Mouse (Mus musculus) monocyte, adult 2 months (primary cell): ENCODE results near the gene Cpm.

ENCODE experiments used
- DNase-seq, 2 experiments: peaks; one replicate each; pipeline ENCODE4 v3.0.0; 2022; ENCODE audit warnings: low spot score in 2 of 2, low read depth in 1 of 2

The Cpm gene

GRCm38 (mm10) chr10:117671930-117672666 lies 42.8 kb downstream of the Cpm start:
- no peak for DNase-seq

DNA sequence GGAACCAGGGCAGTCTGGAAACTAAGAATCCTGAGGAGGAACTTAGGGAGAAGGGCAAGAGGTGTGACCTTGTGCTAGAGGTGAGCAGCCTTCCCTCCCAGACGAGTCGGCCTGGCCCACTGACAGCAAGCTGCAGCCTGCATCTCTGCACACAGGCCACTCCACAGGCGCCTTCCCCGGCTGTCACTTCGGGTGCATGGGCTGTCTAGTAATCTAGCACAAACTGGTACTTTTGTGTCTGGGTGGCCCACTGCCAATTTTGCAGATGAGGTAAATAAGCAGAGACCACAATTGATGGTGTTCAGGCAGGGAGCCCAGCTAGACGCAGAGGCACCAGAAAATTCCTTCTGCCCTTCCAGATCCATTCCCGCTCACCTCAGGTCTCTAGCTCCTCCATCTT lies 43.4 kb downstream of the Cpm start:
- DNase-seq = no peak

- DNase-seq = no peak
Observed at GRCm38 (mm10) chr10:117673913-117674312, 44.6 kb downstream of the Cpm start.

- DNase-seq = no peak
Observed at GRCm38 (mm10) chr10:117674359-117675019, 45.2 kb downstream of the Cpm start.

DNA sequence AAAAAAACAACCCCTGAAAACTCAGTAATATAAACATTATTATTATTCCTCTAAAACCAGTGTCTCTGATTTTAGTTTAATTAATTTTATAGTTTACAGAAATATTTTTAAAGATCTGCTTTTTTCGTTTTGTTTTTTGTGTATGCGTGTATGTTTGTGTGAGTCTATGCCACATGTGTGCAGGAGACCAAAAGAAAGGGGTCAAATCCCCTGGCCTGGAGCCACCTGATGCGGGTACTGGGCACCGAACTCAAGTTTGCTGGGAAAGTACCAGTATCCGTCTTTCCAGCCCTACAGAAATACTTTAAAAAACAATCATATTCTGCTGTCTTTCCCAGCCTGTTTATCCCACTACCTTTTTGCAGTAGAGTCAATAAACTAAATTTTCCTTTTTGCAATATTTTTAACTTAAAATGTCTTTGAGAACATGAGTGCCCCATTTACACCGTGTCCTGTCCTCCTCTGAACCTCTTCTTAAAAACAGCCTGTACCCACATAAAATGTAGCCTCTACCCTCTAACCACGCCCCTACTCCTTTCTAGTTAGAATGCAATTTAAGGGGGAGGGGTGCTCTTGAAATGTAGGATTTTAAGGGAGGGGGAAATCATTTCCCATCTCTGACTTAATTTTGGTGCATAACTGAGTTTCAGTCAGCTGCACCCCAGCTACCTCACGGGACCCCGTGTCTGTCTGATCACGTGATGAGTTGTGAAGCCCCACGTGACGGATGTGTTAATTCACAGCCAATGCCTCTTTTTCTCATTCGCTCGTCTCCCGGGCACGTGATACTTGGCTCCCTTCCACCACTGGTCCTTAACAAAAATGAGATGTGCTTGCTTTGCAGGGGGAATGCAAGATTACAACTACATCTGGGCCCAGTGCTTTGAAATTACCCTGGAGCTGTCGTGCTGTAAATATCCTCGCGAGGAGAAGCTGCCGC lies 46.1 kb downstream of the Cpm start:
- no peak for DNase-seq

DNA sequence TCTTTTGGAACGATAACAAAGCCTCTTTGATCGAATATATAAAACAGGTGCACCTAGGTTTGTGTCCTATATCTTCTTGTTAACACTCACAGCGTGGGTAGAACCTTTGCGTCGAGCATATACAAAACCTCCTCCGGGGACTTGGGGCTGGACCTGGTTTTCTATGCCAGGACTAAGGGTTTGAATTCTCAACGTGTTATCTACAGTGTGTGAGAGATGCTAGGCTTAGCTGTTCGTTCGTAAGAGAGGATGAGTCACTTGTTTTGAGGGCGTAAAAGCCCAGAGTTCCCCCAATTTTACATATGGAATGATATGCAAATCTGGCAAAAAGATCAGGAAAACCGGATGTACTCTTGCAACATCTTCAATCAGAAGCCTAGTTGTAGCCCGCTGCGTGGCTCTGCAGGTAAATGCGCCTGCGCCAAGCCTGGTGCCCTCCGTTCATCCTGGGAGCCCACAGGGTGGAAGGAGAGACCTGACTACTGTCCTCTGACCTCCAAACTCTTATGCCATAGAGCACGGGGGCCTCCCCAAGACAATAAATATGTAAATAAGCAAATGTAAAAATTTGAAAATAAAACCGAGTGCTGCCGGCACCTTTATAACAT lies 46.8 kb downstream of the Cpm start:
- DNase-seq = no peak

GRCm38 (mm10) chr10:117676644-117677313 lies 47.5 kb downstream of the Cpm start:
- DNase-seq = no peak

DNA sequence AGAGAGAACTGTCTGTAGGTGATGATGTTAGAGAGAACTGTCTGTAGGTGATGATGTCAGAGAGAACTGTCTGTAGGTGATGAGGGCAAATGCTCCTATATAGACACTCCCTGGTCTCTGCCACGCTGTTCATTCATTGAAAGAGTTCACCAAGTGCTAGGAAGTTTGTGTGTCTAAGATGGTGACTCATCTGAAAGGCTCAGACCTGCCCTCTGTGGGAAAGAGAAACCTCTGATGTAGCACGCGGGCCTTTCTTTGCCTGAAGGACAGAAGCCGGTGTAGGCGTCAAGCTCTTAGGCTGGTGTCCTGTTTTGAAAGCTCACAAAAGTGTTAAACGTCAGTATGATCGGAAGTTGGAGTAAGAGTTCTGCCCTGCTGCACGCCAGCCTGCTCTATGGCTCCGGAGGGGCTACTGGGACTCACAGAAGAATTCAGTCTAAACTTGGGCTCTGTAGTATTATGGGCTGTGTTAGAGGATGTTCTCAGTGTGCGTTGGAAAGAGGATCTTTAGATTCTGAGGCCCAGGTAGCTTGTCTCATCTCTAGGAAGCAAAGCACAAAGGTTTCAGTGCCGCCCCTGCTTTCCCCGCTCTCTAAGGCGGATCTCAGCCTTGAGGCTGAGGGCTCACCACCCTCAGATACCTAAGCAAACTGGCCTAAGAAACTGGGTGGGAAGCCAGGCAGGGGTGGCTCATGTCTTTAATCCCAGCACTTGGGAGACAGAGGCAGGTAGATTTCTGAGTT lies 48.4 kb downstream of the Cpm start:
- no peak for DNase-seq

DNA sequence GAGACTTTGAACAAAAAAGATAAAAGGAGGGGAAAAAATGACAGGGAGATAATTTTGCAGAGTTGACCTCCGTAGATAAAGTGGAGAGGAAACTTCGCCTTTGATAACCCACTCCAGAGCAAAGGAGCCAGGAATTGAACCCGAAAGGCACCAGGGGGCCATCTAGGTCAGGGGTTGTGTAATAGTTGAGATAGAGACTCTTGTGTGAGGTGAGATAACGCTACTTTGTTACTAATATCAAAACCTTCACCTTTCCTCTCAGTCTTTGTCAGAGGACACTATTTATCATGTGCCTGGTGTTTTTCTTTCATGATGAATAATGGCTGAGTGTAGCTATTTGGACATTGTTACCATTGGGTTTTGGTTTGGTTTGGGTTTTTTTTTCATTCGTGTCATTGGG lies 49.1 kb downstream of the Cpm start:
- DNase-seq = no peak

DNA sequence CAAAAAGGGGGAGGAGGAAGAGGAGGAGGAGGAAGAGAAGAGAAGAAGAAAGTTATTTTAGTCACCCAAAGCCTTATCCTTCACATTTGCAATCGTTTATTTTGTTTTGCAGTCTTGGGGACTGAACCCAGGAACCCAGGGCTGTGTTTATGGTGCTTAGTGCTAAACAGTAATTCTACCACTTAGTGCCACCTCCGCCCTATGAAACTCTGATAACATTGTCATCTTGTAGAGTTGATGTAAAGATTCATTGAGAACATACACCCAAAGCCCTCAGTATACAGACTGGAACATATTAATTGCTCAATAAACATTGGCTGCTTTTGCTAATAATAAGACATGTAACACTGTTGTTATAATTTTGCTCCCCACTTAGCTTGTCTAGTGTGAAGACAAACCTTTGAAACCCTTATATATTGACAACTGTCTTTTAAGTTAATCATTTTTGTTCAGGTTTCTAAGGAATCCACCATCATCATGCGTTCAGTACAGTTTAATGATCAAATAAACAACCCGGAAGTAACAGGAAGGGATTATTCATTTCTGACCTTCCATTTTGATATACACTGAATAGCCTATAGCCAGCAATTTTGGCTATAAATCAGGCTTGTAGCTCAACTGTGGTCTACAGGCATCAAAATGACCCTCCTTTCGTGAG lies 49.9 kb downstream of the Cpm start:
- no peak for DNase-seq

DNA sequence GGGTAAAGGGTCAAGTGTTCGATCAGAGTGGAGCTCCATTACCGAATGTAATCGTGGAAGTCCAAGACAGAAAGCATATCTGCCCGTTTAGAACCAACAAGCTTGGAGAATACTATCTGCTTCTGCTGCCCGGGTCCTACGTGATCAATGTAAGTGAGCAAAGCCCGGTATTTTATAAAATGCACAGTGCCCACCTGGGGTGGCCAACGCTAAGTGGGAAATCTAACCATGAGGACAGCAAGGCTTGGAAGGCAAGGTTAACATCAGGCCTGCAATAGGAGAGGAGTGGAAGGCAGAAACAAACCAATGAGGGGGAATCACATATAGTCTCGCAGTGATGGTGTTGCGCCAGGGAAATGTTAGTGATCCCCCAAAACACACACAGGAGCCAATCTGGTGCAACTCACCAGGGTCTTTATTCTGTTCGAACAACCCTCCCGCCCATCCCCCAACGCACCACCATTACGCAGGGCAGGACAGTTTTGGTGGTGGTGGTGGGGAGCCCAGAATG lies 50.7 kb downstream of the Cpm start:
- DNase-seq = no peak

DNA sequence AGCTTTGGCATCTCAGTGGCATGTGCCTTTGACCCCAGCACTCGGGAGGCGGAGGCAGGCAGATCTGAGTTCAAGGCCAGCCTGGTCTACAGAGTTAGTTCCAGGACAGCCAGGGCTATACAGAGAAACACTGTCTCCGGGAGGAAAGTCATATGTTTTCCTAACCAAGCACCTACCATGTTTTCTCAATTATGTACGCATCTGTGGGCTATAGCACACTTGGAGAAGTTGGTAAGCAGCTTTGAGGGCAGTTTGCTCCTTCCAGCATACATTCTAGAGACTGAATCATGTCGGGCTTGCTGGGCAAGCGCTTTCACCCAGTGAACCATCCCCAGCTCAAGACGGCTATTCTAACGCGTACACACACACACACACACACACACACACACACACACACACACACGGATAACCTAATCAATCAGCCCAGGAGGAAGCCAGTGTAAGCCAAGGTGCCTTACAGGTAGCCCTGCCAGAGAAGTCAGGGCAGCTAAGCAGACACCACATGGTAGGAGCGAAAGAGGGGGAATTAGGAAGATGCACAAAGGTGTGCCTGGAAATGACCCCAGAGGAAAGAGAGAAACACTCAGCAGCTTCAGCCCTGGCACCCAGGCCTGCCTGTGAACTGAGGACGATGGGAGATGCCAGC lies 51.7 kb downstream of the Cpm start:
- no peak for DNase-seq

GRCm38 (mm10) chr10:117681543-117681942 lies 52.2 kb downstream of the Cpm start:
- no peak for DNase-seq

- DNase-seq = no peak
Observed at GRCm38 (mm10) chr10:117681999-117682857, 52.9 kb downstream of the Cpm start.

- no peak for DNase-seq
Observed at GRCm38 (mm10) chr10:117682858-117683733, 53.8 kb downstream of the Cpm start.

DNA sequence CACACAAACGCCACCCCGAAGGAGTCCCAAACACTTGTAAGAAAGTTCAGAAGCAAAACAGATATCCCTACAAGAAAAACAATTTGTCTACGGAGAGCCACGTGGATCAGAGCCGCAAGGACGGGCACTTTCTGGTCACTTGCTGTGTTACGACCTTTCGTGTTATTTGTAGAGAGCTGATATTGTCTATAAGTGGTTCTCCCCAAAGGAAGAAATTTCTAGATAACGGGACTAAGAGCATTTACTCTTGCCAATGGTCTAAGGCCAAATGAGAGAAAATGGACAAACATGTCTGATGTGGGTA lies 54.4 kb downstream of the Cpm start:
- no peak for DNase-seq
